Mouse (Mus musculus) myocyte (in vitro differentiated cells): Measurements from ENCODE around the gene Gm9048.

Experiments used
- CEBPB ChIP-seq: IDR thresholded peaks from 2 replicates; pipeline ENCODE4 v1.6.1; 2011; ENCODE audit warnings: mild to moderate bottlenecking, moderate library complexity; ENCODE audit not compliant: poor library complexity, insufficient read depth, severe bottlenecking
- MYOG ChIP-seq, 3 experiments: IDR thresholded peaks; one replicate each; pipeline ENCODE4 v1.6.1; 2011; ENCODE audit warnings: control low read depth in 2 of 3, low read depth in 2 of 3, mild to moderate bottlenecking in 2 of 3; ENCODE audit not compliant: insufficient read length in 2 of 3, control insufficient read depth in 1 of 3, insufficient read depth in 1 of 3
- POLR2A ChIP-seq: IDR thresholded peaks from one replicate; pipeline ENCODE4 v1.6.1; 2011; ENCODE audit warnings: low read depth, mild to moderate bottlenecking, control low read depth, moderate library complexity; ENCODE audit not compliant: insufficient read length
- TCF12 ChIP-seq: IDR thresholded peaks from one replicate; pipeline ENCODE4 v1.6.1; 2011; ENCODE audit warnings: mild to moderate bottlenecking, control low read depth; ENCODE audit not compliant: poor library complexity, insufficient read depth, severe bottlenecking
- TCF3 ChIP-seq: IDR thresholded peaks from one replicate; pipeline ENCODE4 v1.6.1; 2011; ENCODE audit warnings: low read depth, control low read depth; ENCODE audit not compliant: insufficient read length
- USF1 ChIP-seq: IDR thresholded peaks from one replicate; pipeline ENCODE4 v1.6.1; 2011; ENCODE audit warnings: low read depth, mild to moderate bottlenecking, control low read depth, moderate library complexity

DNA sequence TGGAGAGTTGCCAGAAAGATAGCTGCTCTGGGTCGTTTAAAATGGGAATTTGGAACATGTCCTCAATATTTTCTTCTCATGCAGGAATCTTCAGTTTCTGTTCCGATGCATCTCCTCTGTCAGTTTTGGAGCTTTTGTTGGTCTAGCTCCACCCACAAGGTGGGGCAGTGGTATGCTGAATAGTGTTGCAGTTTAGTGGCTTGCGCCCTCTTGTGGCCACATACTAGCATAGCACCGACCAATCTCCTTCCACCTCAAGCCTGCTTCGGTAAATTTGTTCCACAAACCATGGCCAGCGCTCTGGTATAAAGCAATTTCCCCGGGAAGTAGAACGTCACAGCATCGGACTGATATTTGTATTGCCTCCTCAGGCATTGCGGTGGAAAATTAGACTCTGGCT is 22.0 kb upstream of the Gm9048 start:
- no peak for TF ChIP-seq CEBPB
- no peak for TF ChIP-seq POLR2A
- TF ChIP-seq TCF12: no peak
- no peak for TF ChIP-seq MYOG (IDR thresholded peaks at IDR 0.05; ENCODE audit: control insufficient read depth in 1 of 3, insufficient read depth in 1 of 3, insufficient read length in 2 of 3, low read depth in 2 of 3)
- no peak for TF ChIP-seq TCF3
- no peak for TF ChIP-seq USF1
